Mouse (Mus musculus) spleen, adult 12 weeks (tissue): Measurements from ENCODE around the gene Miga1.

Experiments used
- DNase-seq: peaks from one replicate; pipeline ENCODE4 v3.0.0; 2022; ENCODE audit warnings: low spot score

Miga1 gene

GRCm38 (mm10) chr3:152243304-152243703 is 96.9 kb downstream of the Miga1 start:
- DNase-seq: no peak

GRCm38 (mm10) chr3:152241098-152241497 is 99.1 kb downstream of the Miga1 start:
- no peak for DNase-seq

GRCm38 (mm10) chr3:152239592-152239991 is 100.6 kb downstream of the Miga1 start:
- no peak for DNase-seq

GRCm38 (mm10) chr3:152238836-152239235 is 101.4 kb downstream of the Miga1 start:
- DNase-seq: no peak

GRCm38 (mm10) chr3:152235805-152236204 is 104.4 kb downstream of the Miga1 start:
- no peak for DNase-seq

GRCm38 (mm10) chr3:152235238-152235637 is 105.0 kb downstream of the Miga1 start:
- no peak for DNase-seq

- no peak for DNase-seq
Observed at GRCm38 (mm10) chr3:152231333-152232100, 108.7 kb downstream of the Miga1 start.

GRCm38 (mm10) chr3:152229271-152229670 is 110.9 kb downstream of the Miga1 start:
- no peak for DNase-seq

- no peak for DNase-seq
Observed at GRCm38 (mm10) chr3:152228843-152229242, 111.4 kb downstream of the Miga1 start.

- DNase-seq: no peak
Observed at GRCm38 (mm10) chr3:152225906-152226305, 114.3 kb downstream of the Miga1 start.

- DNase-seq: no peak
Observed at GRCm38 (mm10) chr3:152224918-152225317, 115.3 kb downstream of the Miga1 start.
